Mouse (Mus musculus) neural tube, postnatal 0 days (tissue): ENCODE data around the gene Pgc. TPM values are rescaled to one million over a fixed set of nuclear protein-coding genes. Genes with fewer than 3 reads are reported as not detected.

ENCODE experiments used
- polyA plus RNA-seq: library from polyadenylated mRNA; unstranded; fragments of >200 nt; fragmentation: Nextera tagmentation; extraction: Ambion mirVana; gene quantifications from 2 replicates; pipeline ENCODE4 v1.2.1, GENCODE M21; 2015

The Pgc gene
- polyA plus RNA-seq: 0.33 and 0.36 TPM in 2 replicates

GRCm38 (mm10) chr17:47726566-47726965 lies at the start of gene Pgc:
TSS of gene Pgc (plus strand) at chr17:47726842.

GRCm38 (mm10) chr17:47688344-47688607 lies 38.4 kb upstream of the Pgc start, which contains the start of gene Tomm6:
TSS of gene Tomm6 (minus strand) at chr17:47688386.

GRCm38 (mm10) chr17:47688608-47689575 lies 37.8 kb upstream of the Pgc start, which contains the start of gene Frs3:
TSS of gene Frs3 (plus strand) at chr17:47689030.

GRCm38 (mm10) chr17:47694442-47694502 lies 32.4 kb upstream of the Pgc start, which contains the start of gene Gm21981:
TSS of gene Gm21981 (minus strand) at chr17:47694455.

GRCm38 (mm10) chr17:47694503-47695336 lies 31.9 kb upstream of the Pgc start, which contains the start of gene Prickle4:
TSS of gene Prickle4 (minus strand) at chr17:47694736.

GRCm38 (mm10) chr17:47736856-47737255 lies 10.2 kb downstream of the Pgc start, which contains the start of gene Tfeb:
TSS of gene Tfeb (plus strand) at chr17:47737030.

Other genes with a start within 250 kb of the Pgc start
- gene Taf8, start 224.6 kb upstream of the Pgc start, polyA plus RNA-seq: 14.1 and 15.8 TPM in 2 replicates
- gene Ccnd3, start 221.8 kb upstream of the Pgc start, polyA plus RNA-seq: 90.0 and 95.2 TPM in 2 replicates
- gene Bysl, start 115.3 kb upstream of the Pgc start, polyA plus RNA-seq: 26.5 and 28.5 TPM in 2 replicates
- gene Med20, start 115.3 kb upstream of the Pgc start, polyA plus RNA-seq: 26.2 and 28.7 TPM in 2 replicates
- gene Gm20517, start 115.3 kb upstream of the Pgc start, polyA plus RNA-seq: 2.8 and 3.3 TPM in 2 replicates
- 6.2 and 6.9 TPM in 2 replicates for gene Usp49, start 96.2 kb upstream of the Pgc start, polyA plus RNA-seq
- 344 and 393 TPM in 2 replicates for gene Tomm6, start 38.5 kb upstream of the Pgc start, polyA plus RNA-seq
- gene Frs3, start 37.8 kb upstream of the Pgc start, polyA plus RNA-seq: 68.5 and 73.2 TPM in 2 replicates
- 1.2 and 1.5 TPM in 2 replicates for gene Gm21981, start 32.4 kb upstream of the Pgc start, polyA plus RNA-seq
- 1.4 and 2.4 TPM in 2 replicates for gene Prickle4, start 32.1 kb upstream of the Pgc start, polyA plus RNA-seq
- gene Tfeb, start 10.2 kb downstream of the Pgc start, polyA plus RNA-seq: 7.9 and 9.6 TPM in 2 replicates
- 1.6 and 1.8 TPM in 2 replicates for gene Mdfi, start 107.8 kb downstream of the Pgc start, polyA plus RNA-seq
- 32.4 and 36.5 TPM in 2 replicates for gene Foxp4, start 197.8 kb downstream of the Pgc start, polyA plus RNA-seq